Mouse (Mus musculus) leukemia stem cell, adult 10-12 weeks (primary cell): ENCODE measurements around the gene Akr1b8. TPM values are rescaled to one million over a fixed set of nuclear protein-coding genes. Genes with fewer than 3 reads are reported as not detected.

ENCODE experiments used
- polyA plus RNA-seq: library from polyadenylated mRNA; stranded (reverse); fragments of >175 nt; gene quantifications from 2 replicates; pipeline ENCODE4 v1.2.3, GENCODE M21; 2012; ENCODE audit warnings: low replicate concordance

Akr1b8 gene
- polyA plus RNA-seq = 1.5 TPM in 1 of 2 replicates, not detected in the other

GRCm38 (mm10) chr6:34353658-34354353, at the start of gene Akr1b8:
Gene Akr1b8, plus strand, starts transcription at chr6:34354119.

DNA sequence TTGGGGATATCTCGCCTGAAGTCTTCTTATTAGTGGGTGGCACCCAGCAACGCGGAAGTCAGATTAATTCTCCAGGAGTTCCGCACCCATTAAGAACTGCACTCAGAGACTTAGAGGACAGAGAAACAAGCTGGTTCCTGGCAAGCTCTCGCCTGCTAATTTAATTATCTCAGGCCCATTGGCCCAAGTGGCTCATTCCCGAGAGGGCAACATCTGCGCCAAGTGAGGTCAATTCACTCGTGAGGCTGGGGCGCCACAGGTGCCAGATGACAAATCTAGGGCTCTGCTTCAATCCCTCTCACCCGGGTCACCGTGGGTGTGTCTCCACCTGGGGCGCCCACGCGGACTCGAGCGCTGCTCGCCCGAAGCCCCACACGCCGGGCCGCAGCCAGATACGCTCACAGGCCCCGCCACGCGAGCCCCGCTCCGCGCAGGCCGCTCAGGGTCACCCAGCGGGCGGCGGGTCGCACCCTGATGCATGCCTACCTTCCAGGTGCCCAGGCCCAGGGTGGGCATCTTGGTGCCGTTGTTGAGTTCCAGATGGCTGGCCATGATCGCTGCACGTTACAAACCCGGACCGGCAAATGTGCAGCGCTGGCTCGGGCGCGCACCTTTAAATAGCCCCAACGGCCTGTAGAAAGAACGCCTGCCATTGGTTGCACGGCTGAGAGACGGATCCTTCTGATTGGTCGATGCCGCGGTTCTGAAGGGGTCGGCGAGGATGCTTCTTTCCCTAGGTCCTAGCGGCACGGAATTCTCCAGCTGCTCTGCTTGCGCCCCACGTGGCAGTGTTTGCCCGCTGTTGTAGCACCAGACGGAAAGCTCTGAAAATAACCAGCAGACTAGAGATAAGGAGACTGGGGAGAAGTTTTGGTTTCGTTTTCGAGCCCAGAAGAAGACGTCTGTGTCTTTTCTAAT, 36.8 kb upstream of the Akr1b8 start, which contains the start of gene Akr1b3:
Gene Akr1b3 (minus strand): TSS at position 625 of the 918 bp plus-strand sequence.

DNA sequence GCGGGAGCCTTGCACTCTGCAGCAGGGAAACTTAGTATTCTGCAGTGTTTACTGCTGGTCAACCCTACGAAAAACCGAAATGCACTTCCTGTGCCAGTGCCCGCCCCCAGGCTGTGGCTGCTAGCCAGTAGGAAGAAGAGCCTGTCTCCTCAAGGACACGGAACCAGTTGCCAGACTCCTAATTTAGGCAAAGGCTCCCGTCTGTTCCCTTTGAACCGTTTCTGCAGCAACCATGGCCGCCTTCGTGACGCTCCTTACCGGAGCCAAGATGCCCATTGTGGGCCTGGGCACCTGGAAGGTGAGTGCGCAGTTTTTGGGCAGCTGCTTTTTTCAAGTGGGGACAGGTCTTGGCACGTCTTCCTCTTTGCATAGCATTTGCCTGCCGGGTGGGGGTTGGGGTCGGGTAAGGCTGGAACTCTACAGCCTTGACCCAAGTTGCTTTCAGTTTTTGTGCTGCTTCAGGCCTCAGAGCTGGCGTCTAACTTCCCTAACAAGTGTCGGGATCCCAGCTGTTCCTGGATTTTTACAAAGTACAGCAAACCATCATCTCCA, 30.3 kb downstream of the Akr1b8 start, which contains the start of gene Akr1b10:
Gene Akr1b10 (plus strand): TSS at position 109 of the 552 bp plus-strand sequence.

GRCm38 (mm10) chr6:34412023-34412422, 58.1 kb downstream of the Akr1b8 start, which contains the start of gene Akr1b7:
Gene Akr1b7, plus strand, starts transcription at chr6:34412334.

Other genes starting within 250 kb of the Akr1b8 start
- 1.4 and 3.2 TPM in 2 replicates for gene Slc35b4, start 177.0 kb upstream of the Akr1b8 start, polyA plus RNA-seq
- 29.2 and 47.3 TPM in 2 replicates for gene Akr1b3, start 36.6 kb upstream of the Akr1b8 start, polyA plus RNA-seq
- gene Akr1b10, start 30.1 kb downstream of the Akr1b8 start, polyA plus RNA-seq = 0.36 and 0.93 TPM in 2 replicates
- 0.55 TPM in 1 of 2 replicates, not detected in the other for gene Akr1b7, start 58.2 kb downstream of the Akr1b8 start, polyA plus RNA-seq
- 3.3 and 9.2 TPM in 2 replicates for gene Bpgm, start 122.1 kb downstream of the Akr1b8 start, polyA plus RNA-seq
- 3.7 and 7.7 TPM in 2 replicates for gene Cald1, start 244.4 kb downstream of the Akr1b8 start, polyA plus RNA-seq